Mouse (Mus musculus) adrenal gland, adult 2 months (tissue): ENCODE measurements at regions not wholly inside any gene's neighbourhood (a gene's known extent, or its start where the extent isn't known, plus 50 kb on each side); places are given as distances from the start of the nearest gene placed in this dataset.

Experiments used
- DNase-seq: peaks from one replicate; pipeline ENCODE4 v3.0.0; 2021

DNA sequence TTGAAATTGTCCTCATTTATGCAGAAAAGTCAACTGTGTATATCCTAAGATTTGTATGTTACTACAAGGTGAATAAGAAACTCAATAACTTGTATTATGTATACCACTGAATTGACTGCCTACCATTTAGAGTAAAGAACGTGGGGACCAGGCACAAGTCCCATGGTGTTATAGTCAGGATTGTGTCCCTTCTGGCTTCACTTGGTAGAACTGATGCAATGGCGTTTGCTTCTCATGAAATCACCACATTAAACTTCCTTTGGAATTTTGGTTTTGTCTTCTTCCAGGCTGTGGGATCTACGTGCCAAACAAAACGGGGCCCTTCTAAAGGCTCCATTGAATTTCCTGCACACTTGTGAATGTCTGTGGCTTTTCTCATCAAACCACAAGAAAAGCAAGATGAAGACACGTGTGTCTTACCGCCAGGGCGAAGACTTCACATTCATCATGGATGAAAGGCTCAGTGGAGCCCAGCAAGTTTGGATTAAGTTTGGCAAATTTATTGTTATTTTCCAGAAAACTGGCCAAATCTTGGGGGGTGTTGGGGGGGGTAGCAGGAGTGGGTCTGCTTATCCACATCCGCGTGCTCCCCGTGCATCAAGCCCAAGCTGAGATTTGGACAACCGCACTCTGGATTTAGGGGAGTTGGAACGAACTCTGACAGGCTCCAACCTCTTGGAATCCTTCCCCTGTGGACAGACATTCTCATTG, 353.3 kb downstream of the Ankrd50 start:
- DNase-seq, result no peak

DNA sequence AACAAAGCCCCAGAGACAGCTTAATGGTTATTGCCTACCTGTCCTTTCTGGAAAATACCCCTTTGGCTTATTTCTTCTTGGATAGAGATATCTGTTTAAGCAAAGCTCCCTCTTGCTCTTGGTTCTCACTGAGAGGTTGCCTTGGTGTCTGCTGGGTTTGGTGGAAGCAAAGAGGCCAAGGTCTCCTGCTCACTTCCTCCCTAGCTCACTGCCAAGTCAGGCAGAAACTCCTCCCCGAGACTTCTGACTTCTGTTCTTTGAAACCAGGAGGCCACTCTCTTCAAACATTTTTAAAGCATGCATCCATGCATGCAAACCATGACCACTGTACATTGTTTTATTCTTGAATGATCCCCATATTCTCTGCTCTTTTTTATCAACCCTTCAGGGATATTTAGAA, 354.6 kb downstream of the Ankrd50 start:
- peak; percentile 58 for DNase-seq

DNA sequence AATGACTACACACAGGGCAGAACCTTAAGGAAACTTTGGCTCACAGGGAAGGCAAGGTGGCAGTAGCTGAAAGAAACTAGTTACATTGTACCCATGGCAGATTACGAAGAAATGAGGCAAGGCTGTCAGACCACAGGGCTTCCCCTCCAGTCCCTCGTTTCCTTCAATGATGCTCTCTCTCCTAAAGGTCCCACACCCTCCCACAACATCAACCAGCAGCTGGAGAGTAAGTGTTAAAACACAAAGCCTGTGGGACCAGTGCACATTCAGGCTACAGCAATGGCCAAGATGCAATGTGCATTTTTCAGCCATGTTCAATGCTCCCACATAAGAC, 355.5 kb downstream of the Ankrd50 start:
- no peak for DNase-seq

DNA sequence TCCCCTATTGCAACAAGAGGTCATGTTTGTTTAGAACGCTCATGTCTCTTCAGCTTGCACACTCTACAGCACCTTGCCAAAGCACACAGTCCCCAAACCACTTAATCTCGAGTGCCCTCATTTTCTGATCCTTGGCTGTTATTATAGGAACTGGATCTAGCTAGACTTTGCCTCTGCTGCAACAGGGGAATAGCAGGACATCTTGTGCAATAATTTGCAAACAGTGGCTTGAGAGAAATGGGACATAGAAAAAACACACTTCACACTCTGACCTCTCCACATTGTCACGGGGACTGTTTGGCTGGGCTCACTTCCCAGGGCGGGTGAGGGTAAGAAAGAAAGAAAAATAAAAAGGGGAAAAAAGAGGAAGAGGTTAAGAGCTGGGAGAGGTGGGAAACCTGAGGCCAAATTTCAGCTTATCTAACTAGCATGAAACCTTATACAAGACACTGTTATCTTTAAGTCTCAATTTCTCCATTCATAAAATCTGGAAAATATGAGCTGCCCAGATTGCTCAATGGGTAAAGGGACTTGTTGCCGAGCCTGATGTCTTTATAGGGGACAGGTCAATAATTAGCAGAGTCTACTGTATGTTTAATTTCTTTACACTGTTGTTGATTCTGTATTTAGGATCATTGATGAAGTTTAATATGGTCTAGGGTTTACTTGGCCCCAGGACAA, 356.0 kb downstream of the Ankrd50 start:
- peak; percentile 52 for DNase-seq

DNA sequence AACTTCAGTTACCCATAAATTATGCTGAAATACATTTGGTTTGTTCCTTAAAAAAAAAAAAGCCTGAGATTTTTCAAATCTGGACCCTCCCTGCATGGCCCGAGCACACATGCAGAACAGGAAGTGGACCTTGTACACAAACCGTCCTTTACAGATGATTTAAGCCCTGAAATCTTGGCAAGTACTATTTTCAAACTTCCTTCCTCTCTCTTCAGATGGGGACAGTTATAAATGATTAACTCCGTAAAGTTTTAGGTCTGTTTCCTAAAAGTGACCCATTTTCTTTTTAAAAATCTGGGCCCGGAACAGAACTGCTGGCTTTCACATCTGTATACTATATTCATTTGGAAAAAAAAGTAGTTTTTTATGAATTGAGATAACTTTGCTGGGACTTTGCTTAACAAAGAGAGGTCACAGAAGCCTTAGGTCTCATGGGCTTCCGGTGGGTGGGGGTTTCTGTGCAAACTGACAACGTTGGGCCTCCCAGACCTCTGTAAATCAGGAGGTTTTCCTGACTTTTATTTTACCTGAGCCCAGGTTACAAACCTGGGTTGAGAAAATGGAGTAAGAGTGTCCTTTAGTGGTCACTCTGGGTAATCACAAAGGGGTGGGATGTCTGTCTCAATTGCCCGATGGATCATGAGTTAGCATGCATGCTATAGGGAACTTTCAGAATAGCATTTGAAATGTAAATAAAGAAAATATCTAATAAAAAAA, 368.4 kb downstream of the Ankrd50 start:
- DNase-seq, result peak; percentile 24

DNA sequence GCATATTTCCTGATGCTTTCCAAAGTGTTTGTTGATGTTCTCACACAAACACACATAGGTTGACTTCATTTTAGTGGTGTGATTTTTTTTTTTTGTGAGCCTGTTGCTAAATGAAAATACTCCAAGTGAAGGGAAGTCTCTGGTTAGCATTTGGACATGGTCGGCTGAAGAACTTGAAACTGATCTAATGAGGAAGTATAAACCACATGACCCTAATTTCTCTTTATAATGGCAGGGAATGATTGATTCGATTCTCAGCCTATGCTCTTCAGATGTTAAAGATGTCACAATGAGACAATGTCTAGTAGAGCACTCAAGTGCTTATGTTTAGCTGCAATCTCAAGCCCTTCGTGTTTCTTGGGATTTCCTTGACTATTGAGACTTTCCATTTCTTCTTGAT, 372.1 kb downstream of the Ankrd50 start:
- no peak for DNase-seq

DNA sequence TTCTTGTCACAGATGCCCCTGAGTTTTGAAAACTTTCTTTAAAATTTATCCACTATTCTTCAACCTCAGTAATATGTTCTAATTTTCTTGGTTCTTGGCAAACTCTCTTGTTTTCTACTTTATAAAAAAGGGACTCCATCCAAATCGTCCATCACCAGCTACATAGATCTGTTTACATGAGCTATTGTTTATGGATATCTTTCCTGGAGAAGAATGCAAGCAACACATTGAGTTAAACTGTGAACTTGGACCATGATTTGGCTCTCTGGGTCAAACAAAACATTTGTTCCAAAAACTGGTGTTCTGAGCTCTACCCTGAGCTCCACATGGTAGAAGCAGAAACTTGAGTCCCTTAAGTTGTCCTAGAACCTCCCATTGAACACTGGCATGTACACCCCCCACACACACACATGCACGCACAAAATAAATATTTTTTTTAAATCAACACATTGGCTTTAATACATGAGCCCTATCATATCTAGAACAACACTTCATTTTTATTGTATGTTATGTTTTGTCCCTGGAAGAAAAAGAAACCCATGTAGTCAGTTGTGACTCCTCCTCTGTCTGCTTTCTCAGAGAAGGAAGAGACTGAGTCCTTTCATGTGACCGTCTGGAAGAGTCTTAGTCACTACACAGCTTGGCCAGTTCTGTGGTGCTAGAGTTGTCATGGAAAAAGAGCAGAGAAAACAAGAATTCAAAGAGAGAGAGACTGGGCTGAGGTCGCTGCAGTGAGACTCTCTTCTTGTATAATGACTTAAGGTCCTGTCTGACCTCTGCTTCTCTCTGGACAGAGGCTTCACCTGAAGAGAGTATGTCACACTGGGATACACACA, 379.4 kb downstream of the Ankrd50 start:
- DNase-seq, result no peak

DNA sequence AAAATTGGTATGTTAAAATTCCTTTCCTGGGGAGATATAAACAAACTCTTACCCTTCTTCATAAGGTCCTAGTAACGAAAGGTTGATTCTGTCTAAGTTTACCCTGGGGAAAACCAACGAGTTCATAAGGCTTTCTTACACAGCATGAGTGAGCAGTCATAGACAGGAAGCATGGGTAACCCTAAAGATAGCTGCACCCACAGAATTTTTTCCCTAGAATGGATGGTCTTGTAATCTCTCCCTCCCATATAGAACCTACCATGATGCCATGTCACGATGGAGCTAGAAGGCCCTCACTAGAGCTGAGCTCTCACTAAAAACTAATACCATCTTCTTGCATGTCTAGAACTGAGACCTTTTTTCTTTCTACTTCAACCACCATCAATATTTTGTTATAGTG, 380.1 kb upstream of the Gm5148 start:
- no peak for DNase-seq

DNA sequence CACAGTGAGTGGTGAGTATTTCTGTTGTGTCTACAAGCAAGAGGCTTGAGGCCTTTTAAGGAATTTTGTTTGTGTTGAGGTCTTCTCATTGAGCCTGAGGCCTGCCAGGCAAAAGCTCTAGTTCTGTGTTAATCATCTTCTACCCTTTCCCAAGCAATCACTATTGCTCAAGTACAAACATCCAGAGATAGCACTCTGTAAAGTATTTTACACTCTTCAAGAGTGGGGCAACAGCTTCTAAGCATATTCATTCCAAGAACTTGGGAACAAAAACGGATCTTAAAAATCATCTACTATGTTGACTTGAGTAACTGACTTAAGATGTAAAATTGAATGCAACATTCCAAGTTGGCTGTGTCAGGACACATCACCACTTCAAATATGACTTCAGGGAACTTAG, 378.7 kb upstream of the Gm5148 start:
- DNase-seq, result no peak

DNA sequence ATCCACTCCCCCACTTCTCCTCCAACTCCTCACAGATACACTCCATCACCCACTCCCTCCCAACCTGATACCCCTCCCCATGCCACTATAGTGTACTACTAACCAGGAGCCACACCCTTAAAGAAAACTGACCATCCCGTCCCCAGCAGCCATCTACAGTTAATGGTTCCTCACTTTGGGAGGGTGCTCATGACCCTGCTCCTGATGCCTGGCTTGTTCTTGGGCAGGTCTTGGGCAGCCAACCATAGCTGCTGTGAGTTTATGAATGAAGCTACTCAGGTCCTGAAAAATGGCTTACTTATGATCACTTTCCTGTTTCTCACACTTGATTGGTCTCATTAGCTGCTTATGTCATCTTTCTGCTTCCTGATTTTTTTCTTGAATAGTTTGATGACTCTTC, 377.9 kb upstream of the Gm5148 start:
- no peak for DNase-seq

DNA sequence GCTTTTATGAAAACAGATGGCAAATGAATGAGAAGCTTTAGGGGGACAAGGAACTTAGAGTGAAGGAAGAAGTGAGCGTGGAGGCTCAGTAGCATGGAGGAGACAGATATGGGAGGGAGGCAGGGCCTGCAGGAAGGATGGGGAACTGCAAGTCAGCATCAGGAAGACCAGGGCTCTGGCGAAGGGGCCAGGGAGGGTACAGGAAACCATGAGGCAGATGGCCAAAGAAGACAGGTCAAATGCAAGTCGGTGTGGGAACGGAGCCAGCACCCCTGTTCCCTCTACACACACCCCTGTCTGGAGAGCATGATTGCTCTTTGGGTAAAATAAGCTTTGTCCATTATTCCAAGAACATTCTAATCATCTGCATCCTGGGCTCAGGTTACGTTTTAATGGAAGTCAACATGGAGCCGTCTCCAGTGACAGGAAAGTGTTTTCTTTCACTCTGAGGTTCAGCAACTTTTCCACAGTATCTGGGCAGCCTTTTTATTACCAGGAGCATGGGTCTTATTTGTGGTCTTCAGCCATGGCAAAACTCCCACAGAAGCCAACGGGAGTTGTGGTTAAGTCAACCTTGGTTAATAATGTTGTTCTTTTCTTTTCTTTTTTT, 370.2 kb upstream of the Gm5148 start:
- peak; percentile 34 for DNase-seq

DNA sequence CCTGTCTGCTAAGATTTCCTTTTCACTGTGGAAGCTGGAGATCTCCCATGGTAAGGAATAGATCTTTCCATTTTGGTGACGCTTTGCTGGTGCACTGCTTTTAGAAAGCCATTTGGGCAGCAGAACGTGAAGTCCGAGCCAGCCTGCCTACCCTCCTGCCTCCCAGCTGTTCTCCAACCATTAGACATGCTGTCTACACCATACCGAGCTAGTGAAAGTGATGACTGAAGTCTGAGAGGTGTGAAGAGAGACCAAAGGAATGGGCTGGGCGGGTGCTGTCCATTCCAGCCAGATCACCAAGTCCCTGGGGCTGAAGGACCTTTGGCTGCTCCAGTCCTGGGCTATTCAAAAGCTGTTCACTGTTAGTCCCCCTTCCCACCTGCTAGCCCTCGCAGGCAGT, 360.3 kb upstream of the Gm5148 start:
- no peak for DNase-seq

DNA sequence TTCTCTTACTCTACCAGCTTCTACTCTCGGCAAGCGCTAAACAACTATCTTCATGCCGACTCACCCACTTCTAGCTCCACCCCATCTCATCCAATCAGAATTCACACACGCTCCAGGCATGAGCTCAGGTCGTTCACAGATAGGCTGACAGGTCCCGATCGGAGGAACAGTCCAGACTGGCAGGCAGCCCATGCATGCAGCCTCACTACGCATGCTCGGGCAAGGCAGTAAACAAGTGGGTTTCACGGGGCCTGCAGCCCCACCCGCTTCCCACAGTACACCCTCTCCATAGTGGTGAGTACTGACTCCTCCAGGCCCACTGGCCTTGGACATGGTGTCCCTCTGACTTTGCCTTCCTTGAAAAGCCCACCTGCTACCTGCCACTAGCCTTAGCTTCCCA, 358.1 kb upstream of the Gm5148 start:
- no peak for DNase-seq

DNA sequence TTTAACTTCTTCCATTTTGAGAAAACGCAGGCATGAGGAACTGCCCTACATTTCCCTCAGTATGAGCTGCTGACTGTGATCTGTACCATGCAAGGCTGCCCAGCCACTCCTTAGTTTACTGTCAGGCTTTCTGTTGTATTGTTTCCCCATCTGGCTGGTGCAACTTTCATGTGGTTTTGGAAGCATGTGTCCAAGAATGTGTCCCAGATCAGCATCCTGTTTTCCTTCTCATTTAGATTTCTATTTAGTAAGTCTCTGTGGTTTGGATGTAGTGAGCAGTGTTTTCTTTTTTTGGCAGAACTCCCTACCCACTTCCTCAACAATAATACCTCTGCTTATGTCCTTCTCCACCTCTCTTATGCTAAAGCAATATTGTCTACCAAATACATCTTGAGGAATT, 352.5 kb upstream of the Gm5148 start:
- DNase-seq, result no peak

DNA sequence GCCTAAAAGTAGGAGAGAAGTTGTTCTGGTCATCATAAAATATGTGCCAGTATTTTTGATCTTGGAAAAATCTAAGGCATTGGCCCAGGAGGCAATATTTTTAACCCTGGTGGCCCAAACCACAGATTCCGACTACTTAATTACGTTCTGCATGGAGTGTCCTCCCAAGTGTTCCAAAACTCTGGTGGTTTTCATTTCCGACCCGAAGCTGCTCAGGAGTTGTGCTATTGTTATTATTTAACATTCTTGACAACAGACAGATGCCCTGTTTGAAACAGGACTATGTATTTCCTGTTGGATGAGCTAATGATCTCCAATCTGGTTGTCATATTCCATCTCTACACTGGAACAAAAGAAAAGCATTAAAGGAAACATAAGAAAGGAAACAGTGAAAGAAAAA, 349.7 kb upstream of the Gm5148 start:
- no peak for DNase-seq

DNA sequence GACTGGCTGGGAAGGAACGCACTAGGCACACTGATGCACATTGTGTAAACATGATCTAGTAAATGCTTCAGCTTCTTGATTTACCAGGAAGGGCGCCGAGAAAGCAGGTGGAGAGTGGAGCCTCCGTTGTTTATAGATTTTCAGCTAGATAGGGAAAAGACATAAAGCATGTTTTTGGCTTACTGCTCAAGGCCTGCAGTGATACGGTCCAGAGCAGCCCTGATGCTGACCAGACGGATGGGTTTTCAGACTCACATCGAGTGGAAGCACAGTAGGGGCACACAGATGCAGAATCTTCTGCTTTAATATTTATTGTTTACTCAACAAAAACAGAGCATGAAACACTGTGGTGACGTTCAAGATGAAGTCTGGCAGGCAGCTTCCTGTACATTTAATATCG, 331.3 kb upstream of the Gm5148 start:
- no peak for DNase-seq

DNA sequence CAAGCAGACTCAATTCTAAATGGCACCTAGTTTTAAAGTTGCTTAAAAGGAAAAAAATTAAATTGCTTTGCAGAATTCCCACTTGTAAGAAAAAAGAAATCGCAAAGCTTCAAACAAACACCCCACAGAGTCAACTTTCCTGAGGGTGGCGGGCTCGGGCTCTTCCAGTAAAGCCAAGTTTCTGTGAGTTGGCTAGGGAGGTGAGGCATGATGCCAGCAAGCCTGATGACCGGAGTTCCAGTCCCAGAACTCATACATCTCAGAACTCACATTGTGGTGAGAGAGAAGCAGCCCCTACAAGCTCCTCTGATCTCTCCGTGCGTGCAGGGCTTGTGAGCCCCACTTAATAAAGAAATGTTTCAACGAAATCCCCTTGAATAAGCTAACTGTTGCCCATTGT, 328.7 kb upstream of the Gm5148 start:
- DNase-seq, result no peak

DNA sequence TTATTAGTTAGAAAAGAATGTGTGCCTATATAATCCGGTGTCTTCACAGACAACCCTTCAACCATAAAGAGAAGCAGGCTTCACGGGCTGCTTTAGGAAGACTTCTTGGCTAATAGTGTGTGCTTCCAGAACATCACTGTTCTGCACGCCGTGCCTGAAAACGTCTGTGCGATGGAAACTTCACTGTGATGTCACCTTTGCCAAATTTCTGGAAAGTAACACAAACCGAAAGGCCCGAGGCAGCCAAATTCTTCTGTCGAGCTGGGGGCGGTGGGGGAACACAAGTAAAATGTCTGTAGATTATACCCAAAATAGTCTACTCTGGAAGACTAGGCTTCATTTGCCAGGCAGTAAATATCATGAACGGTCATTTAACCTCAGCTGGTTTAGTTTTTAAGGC, 327.5 kb upstream of the Gm5148 start:
- DNase-seq, result no peak

DNA sequence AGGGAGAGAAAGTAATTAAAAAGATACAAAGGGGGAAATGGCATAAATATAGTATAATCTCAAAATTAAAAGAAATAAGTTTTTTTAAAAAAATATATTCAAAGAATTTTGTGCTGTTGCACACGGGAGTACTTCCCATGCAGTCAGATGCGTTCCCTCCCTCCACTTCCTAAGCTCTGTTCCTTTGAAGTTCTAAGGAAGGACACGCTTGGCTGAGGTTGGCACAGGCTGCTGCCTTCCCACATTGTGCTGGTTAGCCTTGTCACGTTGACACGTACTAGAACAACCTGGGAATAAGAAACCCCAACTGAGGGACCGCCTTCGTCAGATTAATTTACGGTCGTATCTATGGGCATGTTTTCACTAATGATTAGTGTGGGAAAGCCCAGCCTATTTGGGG, 326.6 kb upstream of the Gm5148 start:
- DNase-seq, result no peak

DNA sequence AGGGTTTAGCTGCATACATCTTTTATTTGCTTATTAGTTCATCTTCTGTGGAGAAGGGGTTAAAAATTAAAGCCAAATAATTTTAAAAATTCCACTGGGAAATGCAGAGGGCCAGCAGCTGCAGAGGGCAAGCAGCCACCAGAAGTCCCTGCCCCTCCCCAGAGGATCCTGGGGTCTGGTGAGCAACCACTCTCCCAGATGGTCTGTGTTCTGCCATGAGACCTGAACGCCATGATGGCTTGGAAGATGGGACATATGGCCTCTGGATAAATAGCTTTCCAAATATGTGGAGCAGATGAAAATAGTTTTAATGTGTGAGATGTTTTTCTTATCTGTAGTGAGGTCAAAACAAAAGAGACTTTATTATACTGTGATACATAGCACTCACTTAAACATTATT, 326.1 kb upstream of the Gm5148 start:
- no peak for DNase-seq

DNA sequence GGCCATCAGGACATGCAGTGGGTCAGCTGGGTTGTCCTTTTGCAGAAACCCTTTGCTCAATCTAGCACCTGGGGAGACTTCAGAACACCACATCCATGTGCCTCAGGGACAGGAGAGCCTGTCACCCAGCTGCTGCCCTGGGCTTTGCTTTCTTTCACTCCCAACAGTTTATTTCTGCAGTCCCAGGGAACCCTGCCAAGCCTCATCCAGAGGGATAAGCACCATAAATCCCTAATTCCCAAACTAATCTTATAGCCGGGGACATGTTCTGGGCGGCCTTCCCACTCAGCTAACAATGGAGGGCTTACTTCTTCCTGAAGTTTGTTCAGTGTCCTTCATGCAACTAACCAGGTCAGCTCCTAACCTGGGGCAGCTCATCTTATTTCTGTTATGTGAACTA, 325.0 kb upstream of the Gm5148 start:
- no peak for DNase-seq

DNA sequence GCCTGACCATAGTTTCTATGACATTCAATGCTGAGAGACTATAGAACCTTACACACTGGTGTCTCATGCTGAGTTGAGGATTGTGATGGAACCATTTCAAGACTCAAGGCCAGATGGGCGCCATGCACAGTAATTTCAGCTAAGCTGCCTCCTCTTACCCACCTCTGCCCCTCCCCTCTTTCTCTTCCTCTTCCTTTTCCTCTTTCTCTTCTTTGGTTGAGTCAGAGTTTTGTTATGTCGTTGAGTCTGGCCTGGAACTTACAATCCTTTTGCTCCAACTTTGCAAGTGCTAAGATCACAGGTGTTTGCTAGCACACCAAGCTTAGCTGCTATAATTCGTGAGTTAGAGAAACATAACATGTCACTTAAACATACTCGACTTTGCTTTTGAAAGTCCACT, 323.2 kb upstream of the Gm5148 start:
- no peak for DNase-seq
